Mouse (Mus musculus) lung, embryonic 15.5 days (tissue): ENCODE results near the gene Ric1. TPM values are rescaled to one million over a fixed set of nuclear protein-coding genes. Genes with fewer than 3 reads are reported as not detected.

Experiments
- ATAC-seq: fragments of 200-750 bp; cut with Nextera tagmentation; 2 replicates; pipeline ENCODE4 v1.8.0; 2017; ENCODE audit warnings: moderate number of reproducible peaks, borderline replicate concordance; ENCODE audit not compliant: low FRiP score, low TSS enrichment; ENCODE audit errors: extremely low read depth
- H3K27ac ChIP-seq: fragments of 300-500 bp; sonication (generic); 2 replicates; pipeline ENCODE4 v1.5.1; 2015; ENCODE audit warnings: moderate library complexity, mild to moderate bottlenecking, inconsistent platforms
- H3K27me3 ChIP-seq: fragments of 300-500 bp; sonication (generic); 2 replicates; pipeline ENCODE4 v1.6.1; 2015; ENCODE audit warnings: inconsistent platforms
- H3K36me3 ChIP-seq: fragments of 300-500 bp; sonication (generic); 2 replicates; pipeline ENCODE4 v1.6.1; 2015; ENCODE audit warnings: inconsistent platforms
- H3K4me1 ChIP-seq: fragments of 300-500 bp; sonication (generic); 2 replicates; pipeline ENCODE4 v1.6.1; 2015; ENCODE audit warnings: inconsistent platforms
- H3K4me2 ChIP-seq: fragments of 300-500 bp; sonication (generic); 2 replicates; pipeline ENCODE4 v1.6.1; 2015; ENCODE audit warnings: inconsistent platforms, mild to moderate bottlenecking, moderate library complexity
- H3K4me3 ChIP-seq: fragments of 300-500 bp; sonication (generic); 2 replicates; pipeline ENCODE4 v1.5.1; 2015; ENCODE audit warnings: mild to moderate bottlenecking, inconsistent platforms
- H3K9ac ChIP-seq: fragments of 300-500 bp; sonication (generic); 2 replicates; pipeline ENCODE4 v1.6.1; 2015; ENCODE audit warnings: inconsistent platforms
- H3K9me3 ChIP-seq: fragments of 300-500 bp; sonication (generic); 2 replicates; pipeline ENCODE4 v1.6.1; 2016; ENCODE audit warnings: inconsistent platforms
- WGBS: fragments of 180-500 bp; shearing (Covaris S2); methylation state at CpG from one replicate; pipeline ENCODE4 v1.1.7; 2015; 5-methylcytosine and 5-hydroxymethylcytosine counted together
- polyA plus RNA-seq: library from polyadenylated mRNA; unstranded; fragments of >200 nt; fragmentation: Nextera tagmentation; extraction: Ambion mirVana; gene quantifications from 2 replicates; pipeline ENCODE4 v1.2.1, GENCODE M21; 2015

Gene Ric1
- 11.7 and 12.5 TPM in 2 replicates for polyA plus RNA-seq

GRCm38 (mm10) chr19:29521637-29522435 lies at the start of gene Ric1:
TSS of gene Ric1 (plus strand) at chr19:29522282.
- peak within 1 kb of the TSS; percentile 97 for H3K27ac ChIP-seq
- WGBS, result 1% methylated on average over 60 of the region's 80 CpGs
- H3K36me3 ChIP-seq, result no peaks in the 10 kb centered on the region
- ATAC-seq, result peak; percentile 98
- H3K4me3 ChIP-seq, result peak within 1 kb of the TSS; percentile 95
- H3K9me3 ChIP-seq, result no peaks in the 10 kb centered on the region
- peaks cover 15% of the 10 kb centered on the region for H3K4me1 ChIP-seq
- peak within 1 kb of the TSS; percentile 95 for H3K9ac ChIP-seq
- peak within 1 kb of the TSS; percentile 59 for H3K4me2 ChIP-seq
- no peaks in the 10 kb centered on the region for H3K27me3 ChIP-seq

- no peak overlapping the region for H3K4me3 ChIP-seq
- WGBS, result 66% methylated on average over 8 of the region's 8 CpGs
- no peaks in the 10 kb centered on the region for H3K27me3 ChIP-seq
- ATAC-seq, result no peak
- H3K4me1 ChIP-seq, result peaks cover 38% of the 10 kb centered on the region
- H3K27ac ChIP-seq, result no peak overlapping the region
- no peak overlapping the region for H3K9ac ChIP-seq
- no peaks in the 10 kb centered on the region for H3K36me3 ChIP-seq
- H3K4me2 ChIP-seq, result no peak overlapping the region
- H3K9me3 ChIP-seq, result no peaks in the 10 kb centered on the region
Measured at GRCm38 (mm10) chr19:29472424-29472823, 49.7 kb upstream of the Ric1 start.

- Histone ChIP-seq H3K4me2 (no peak overlapping the region), H3K36me3 (no peaks in the 10 kb centered on the region), H3K27ac (no peak overlapping the region), H3K27me3 (no peaks in the 10 kb centered on the region), H3K4me1 (peaks cover 33% of the 10 kb centered on the region), H3K9me3 (no peaks in the 10 kb centered on the region), H3K9ac (no peak overlapping the region), H3K4me3 (no peak overlapping the region)
- no peak for ATAC-seq
- 80% methylated on average over 5 of the region's 5 CpGs for WGBS
Measured at GRCm38 (mm10) chr19:29472946-29473345, 49.1 kb upstream of the Ric1 start.

GRCm38 (mm10) chr19:29474803-29475202 lies 47.3 kb upstream of the Ric1 start:
- Histone ChIP-seq H3K9me3 (no peaks in the 10 kb centered on the region), H3K4me2 (no peak overlapping the region), H3K27ac (no peak overlapping the region), H3K9ac (no peak overlapping the region), H3K4me3 (no peak overlapping the region), H3K36me3 (no peaks in the 10 kb centered on the region), H3K4me1 (peaks cover 18% of the 10 kb centered on the region), H3K27me3 (no peaks in the 10 kb centered on the region)
- ATAC-seq, result no peak
- WGBS, result 53% methylated on average over 2 of the region's 2 CpGs

GRCm38 (mm10) chr19:29475210-29475620 lies 46.9 kb upstream of the Ric1 start:
- Histone ChIP-seq H3K27ac (no peak overlapping the region), H3K36me3 (no peaks in the 10 kb centered on the region), H3K4me1 (peaks cover 14% of the 10 kb centered on the region), H3K9me3 (no peaks in the 10 kb centered on the region), H3K4me3 (no peak overlapping the region), H3K9ac (no peak overlapping the region), H3K4me2 (no peak overlapping the region), H3K27me3 (no peaks in the 10 kb centered on the region)
- WGBS, result 52% methylated on average over 4 of the region's 4 CpGs
- ATAC-seq, result no peak

GRCm38 (mm10) chr19:29478598-29478997 lies 43.5 kb upstream of the Ric1 start:
- Histone ChIP-seq H3K4me3 (no peak overlapping the region), H3K9ac (no peak overlapping the region), H3K36me3 (no peaks in the 10 kb centered on the region), H3K27ac (no peak overlapping the region), H3K4me1 (no peaks in the 10 kb centered on the region), H3K4me2 (no peak overlapping the region), H3K27me3 (no peaks in the 10 kb centered on the region), H3K9me3 (no peaks in the 10 kb centered on the region)
- WGBS, result 6% methylated on average over 4 of the region's 4 CpGs
- no peak for ATAC-seq

- Histone ChIP-seq H3K4me3 (no peak overlapping the region), H3K9me3 (no peaks in the 10 kb centered on the region), H3K27me3 (no peaks in the 10 kb centered on the region), H3K4me2 (no peak overlapping the region), H3K36me3 (no peaks in the 10 kb centered on the region), H3K27ac (no peak overlapping the region), H3K4me1 (no peaks in the 10 kb centered on the region), H3K9ac (no peak overlapping the region)
- no peak for ATAC-seq
- WGBS, result 69% methylated on average over 6 of the region's 6 CpGs
Measured at GRCm38 (mm10) chr19:29481578-29481977, 40.5 kb upstream of the Ric1 start.

GRCm38 (mm10) chr19:29482148-29482547 lies 39.9 kb upstream of the Ric1 start:
- Histone ChIP-seq H3K27ac (no peak overlapping the region), H3K36me3 (no peaks in the 10 kb centered on the region), H3K4me1 (no peaks in the 10 kb centered on the region), H3K9me3 (no peaks in the 10 kb centered on the region), H3K27me3 (no peaks in the 10 kb centered on the region), H3K9ac (no peak overlapping the region), H3K4me3 (no peak overlapping the region), H3K4me2 (no peak overlapping the region)
- 81% methylated on average over 5 of the region's 5 CpGs for WGBS
- ATAC-seq, result no peak

GRCm38 (mm10) chr19:29482637-29483036 lies 39.4 kb upstream of the Ric1 start:
- no peaks in the 10 kb centered on the region for H3K36me3 ChIP-seq
- H3K4me3 ChIP-seq, result no peak overlapping the region
- no peak overlapping the region for H3K9ac ChIP-seq
- no peaks in the 10 kb centered on the region for H3K4me1 ChIP-seq
- no peaks in the 10 kb centered on the region for H3K9me3 ChIP-seq
- ATAC-seq, result no peak
- H3K27ac ChIP-seq, result no peak overlapping the region
- 57% methylated on average over 3 of the region's 3 CpGs for WGBS
- no peak overlapping the region for H3K4me2 ChIP-seq
- H3K27me3 ChIP-seq, result no peaks in the 10 kb centered on the region

- H3K36me3 ChIP-seq, result no peaks in the 10 kb centered on the region
- no peaks in the 10 kb centered on the region for H3K27me3 ChIP-seq
- H3K4me3 ChIP-seq, result no peak overlapping the region
- H3K4me2 ChIP-seq, result no peak overlapping the region
- H3K9ac ChIP-seq, result no peak overlapping the region
- no peaks in the 10 kb centered on the region for H3K9me3 ChIP-seq
- H3K4me1 ChIP-seq, result peaks cover 6% of the 10 kb centered on the region; the same call in 1 of the 2 replicates
- no peak overlapping the region for H3K27ac ChIP-seq
- WGBS, result 72% methylated on average over 2 of the region's 2 CpGs
- ATAC-seq, result no peak
Measured at GRCm38 (mm10) chr19:29483386-29483785, 38.7 kb upstream of the Ric1 start.

- H3K4me2 ChIP-seq, result no peak overlapping the region
- no peaks in the 10 kb centered on the region for H3K27me3 ChIP-seq
- 44% methylated on average over 2 of the region's 2 CpGs for WGBS
- H3K9me3 ChIP-seq, result no peaks in the 10 kb centered on the region
- H3K36me3 ChIP-seq, result no peaks in the 10 kb centered on the region
- H3K9ac ChIP-seq, result no peak overlapping the region
- ATAC-seq, result no peak
- peaks cover 8% of the 10 kb centered on the region; the same call in 1 of the 2 replicates for H3K4me1 ChIP-seq
- no peak overlapping the region for H3K4me3 ChIP-seq
- no peak overlapping the region for H3K27ac ChIP-seq
Measured at GRCm38 (mm10) chr19:29484537-29484936, 37.5 kb upstream of the Ric1 start.

- H3K4me3 ChIP-seq, result no peak overlapping the region
- H3K4me2 ChIP-seq, result no peak overlapping the region
- no peaks in the 10 kb centered on the region for H3K36me3 ChIP-seq
- no peaks in the 10 kb centered on the region for H3K27me3 ChIP-seq
- H3K9ac ChIP-seq, result no peak overlapping the region
- no peak for ATAC-seq
- WGBS, result 78% methylated on average over 3 of the region's 3 CpGs
- H3K4me1 ChIP-seq, result peaks cover 8% of the 10 kb centered on the region; the same call in 1 of the 2 replicates
- H3K9me3 ChIP-seq, result no peaks in the 10 kb centered on the region
- H3K27ac ChIP-seq, result no peak overlapping the region
Measured at GRCm38 (mm10) chr19:29485257-29485948, 36.7 kb upstream of the Ric1 start.
